Mouse (Mus musculus) hindbrain, embryonic 11.5 days (tissue): ENCODE data around the gene H13. TPM values are rescaled to one million over a fixed set of nuclear protein-coding genes. Genes with fewer than 3 reads are reported as not detected.
A peak's percentile ranks its signal among the peaks of the same experiment; 100 is the strongest.
"Not testable (repeated sequence)": the region's sequence is repeated elsewhere in the genome, so short reads cannot be mapped to it uniquely, and the experiment has no call there.

Experiments
- ATAC-seq: fragments of 200-750 bp; cut with Nextera tagmentation; 2 replicates; pipeline ENCODE4 v1.8.0; 2017; ENCODE audit warnings: mild to moderate bottlenecking, moderate TSS enrichment, moderate library complexity; ENCODE audit not compliant: low FRiP score
- DNase-seq: peaks from one replicate; pipeline ENCODE4 v3.0.0-alpha.2; 2015; ENCODE audit warnings: low spot score
- H3K27ac ChIP-seq: fragments of 300-500 bp; sonication (generic); 2 replicates; pipeline ENCODE4 v1.5.1; 2014; ENCODE audit warnings: mild to moderate bottlenecking, low read depth, low read length
- H3K27me3 ChIP-seq: fragments of 300-500 bp; sonication (generic); 2 replicates; pipeline ENCODE4 v1.6.1; 2014; ENCODE audit warnings: mild to moderate bottlenecking, low read length, moderate library complexity, mixed read lengths; ENCODE audit not compliant: control insufficient read depth, insufficient read depth
- H3K36me3 ChIP-seq: fragments of 300-500 bp; sonication (generic); 2 replicates; pipeline ENCODE4 v1.6.1; 2014; ENCODE audit warnings: mild to moderate bottlenecking, low read length, moderate library complexity, mixed read lengths; ENCODE audit not compliant: control insufficient read depth, insufficient read depth
- H3K4me1 ChIP-seq: fragments of 300-500 bp; sonication (generic); replicated peaks from 2 replicates; pipeline ENCODE4 v1.6.1; 2014; ENCODE audit warnings: low read length, mixed read lengths; ENCODE audit not compliant: control insufficient read depth, insufficient read depth
- H3K4me2 ChIP-seq: fragments of 300-500 bp; sonication (generic); replicated peaks from 2 replicates; pipeline ENCODE4 v1.6.1; 2014; ENCODE audit warnings: mild to moderate bottlenecking, low read depth, low read length
- H3K4me3 ChIP-seq: fragments of 300-500 bp; sonication (generic); 2 replicates; pipeline ENCODE4 v1.5.1; 2014; ENCODE audit warnings: low read depth, low read length
- H3K9ac ChIP-seq: fragments of 300-500 bp; sonication (generic); 2 replicates; pipeline ENCODE4 v1.6.1; 2014; ENCODE audit warnings: low read depth, low read length
- H3K9me3 ChIP-seq: fragments of 300-500 bp; sonication (generic); 2 replicates; pipeline ENCODE4 v1.6.1; 2016; ENCODE audit warnings: low read length; ENCODE audit not compliant: control insufficient read depth
- WGBS: fragments of 180-500 bp; shearing (Covaris S2); extraction: QIAGEN DNeasy Blood & Tissue Kit; methylation state at CpG from one replicate; pipeline ENCODE4 v1.1.7; 2014; 5-methylcytosine and 5-hydroxymethylcytosine counted together
- polyA plus RNA-seq: library from polyadenylated mRNA; unstranded; fragments of >200 nt; fragmentation: Nextera tagmentation; extraction: Ambion mirVana; gene quantifications from 2 replicates; pipeline ENCODE4 v1.2.1, GENCODE M21; 2014

H13 gene
- polyA plus RNA-seq, 1 experiment from 2014 or later: 138 TPM

DNA sequence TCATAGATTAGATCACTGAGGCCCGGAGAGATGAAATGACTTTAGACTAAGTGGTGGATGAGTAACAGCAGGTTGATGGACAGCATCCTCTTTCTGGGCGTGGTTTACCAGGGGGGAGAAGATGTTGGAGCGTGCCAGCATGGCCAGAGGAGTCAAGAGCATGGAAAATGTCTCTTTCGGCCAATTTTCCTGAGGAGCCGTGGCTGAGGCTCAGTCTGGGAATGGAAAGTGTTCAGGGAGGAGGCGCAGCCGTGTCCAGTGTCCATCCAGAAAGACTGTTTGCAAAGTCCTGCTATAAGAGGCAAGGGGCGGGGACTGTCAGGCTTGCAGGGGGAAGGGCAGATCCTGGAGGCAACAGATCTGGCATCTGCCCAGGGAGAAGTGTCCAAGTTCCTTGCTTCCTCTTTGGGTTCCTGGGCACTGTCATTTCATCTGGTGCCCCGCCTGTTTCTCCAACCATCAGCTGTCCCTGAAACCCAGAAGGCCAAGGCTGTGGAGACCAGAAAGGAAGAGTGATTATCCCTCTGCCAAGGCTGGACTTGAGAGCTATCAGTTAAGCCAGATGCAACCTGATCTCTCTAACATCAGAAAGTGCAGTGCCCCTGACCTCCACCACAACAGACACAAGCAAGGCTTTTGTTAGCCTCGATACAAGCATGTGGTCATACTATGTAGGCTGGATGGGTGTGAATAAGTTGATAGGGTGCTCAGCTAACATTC lies 16.2 kb upstream of the H13 start:
- Histone ChIP-seq H3K27ac (no peak overlapping the region), H3K4me2 (no peak overlapping the region), H3K4me1 (0 out of 2 replicates have a peak, but pooled peaks cover 2% of the 10 kb centered on the region), H3K9me3 (no peaks in the 10 kb centered on the region), H3K27me3 (no peaks in the 10 kb centered on the region), H3K9ac (no peak overlapping the region), H3K36me3 (no peaks in the 10 kb centered on the region), H3K4me3 (no peak overlapping the region)
- no peak for ATAC-seq
- no peak for DNase-seq
- WGBS: 74% methylated on average over 10 of the region's 10 CpGs

GRCm38 (mm10) chr2:152653874-152654715 lies 15.2 kb upstream of the H13 start:
- Histone ChIP-seq H3K9ac (no peak overlapping the region), H3K27ac (peak overlapping the region; percentile 60; the same call in 1 of the 2 replicates), H3K27me3 (no peaks in the 10 kb centered on the region), H3K36me3 (no peaks in the 10 kb centered on the region), H3K4me3 (no peak overlapping the region), H3K4me1 (0 out of 2 replicates have a peak, but pooled peaks cover 2% of the 10 kb centered on the region), H3K4me2 (no peak overlapping the region), H3K9me3 (no peaks in the 10 kb centered on the region)
- ATAC-seq (peak; percentile 64), DNase-seq (peak; percentile 47)
- WGBS: 45% methylated on average over 14 of the region's 14 CpGs

GRCm38 (mm10) chr2:152657398-152657797 lies 11.9 kb upstream of the H13 start:
- Histone ChIP-seq H3K4me3 (no peak overlapping the region), H3K4me1 (0 out of 2 replicates have a peak, but pooled peaks cover 2% of the 10 kb centered on the region), H3K27ac (no peak overlapping the region), H3K9ac (no peak overlapping the region), H3K36me3 (no peaks in the 10 kb centered on the region), H3K27me3 (no peaks in the 10 kb centered on the region), H3K4me2 (no peak overlapping the region), H3K9me3 (no peaks in the 10 kb centered on the region)
- ATAC-seq: no peak
- peak; percentile 35 for DNase-seq
- WGBS: 56% methylated on average over 10 of the region's 10 CpGs

GRCm38 (mm10) chr2:152661163-152661562 lies 8.1 kb upstream of the H13 start:
- Histone ChIP-seq H3K4me1 (no peaks in the 10 kb centered on the region), H3K4me3 (no peak overlapping the region), H3K9ac (no peak overlapping the region), H3K9me3 (no peaks in the 10 kb centered on the region), H3K27me3 (no peaks in the 10 kb centered on the region), H3K27ac (no peak overlapping the region), H3K4me2 (no peak overlapping the region), H3K36me3 (no peaks in the 10 kb centered on the region)
- DNase-seq (no peak), ATAC-seq (no peak)
- WGBS: 82% methylated on average over 6 of the region's 6 CpGs

DNA sequence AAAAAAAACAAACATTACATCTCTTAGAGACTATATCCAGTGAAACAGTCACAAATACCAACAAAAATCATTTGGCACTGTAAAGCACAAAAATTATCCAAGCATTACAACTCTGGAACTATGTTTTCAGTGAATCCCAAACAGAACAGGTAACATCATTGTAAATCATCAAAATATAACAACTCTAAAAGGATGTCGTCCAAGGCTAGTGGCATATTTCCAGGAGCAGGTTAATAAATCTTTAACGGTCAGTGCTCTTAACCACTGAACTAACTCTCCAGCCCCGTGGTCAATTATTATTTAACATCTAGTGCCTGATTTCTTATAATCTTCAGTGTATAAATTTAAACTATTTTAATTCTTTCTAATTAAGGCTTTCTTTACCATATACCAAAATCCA lies 3.1 kb upstream of the H13 start:
- H3K27ac ChIP-seq, DNase-seq, H3K9me3 ChIP-seq, H3K27me3 ChIP-seq, H3K4me2 ChIP-seq, H3K4me1 ChIP-seq, H3K9ac ChIP-seq, H3K4me3 ChIP-seq, H3K36me3 ChIP-seq, ATAC-seq: not testable (repeated sequence)
- WGBS: 77% methylated on average over 3 of the region's 3 CpGs

- peak; percentile 72 for DNase-seq
- Histone ChIP-seq H3K36me3 (no peaks in the 10 kb centered on the region), H3K4me3 (peak overlapping the region; percentile 90), H3K4me2 (peak overlapping the region; percentile 76), H3K9ac (peak overlapping the region; percentile 93), H3K9me3 (no peaks in the 10 kb centered on the region), H3K4me1 (peaks cover 10% of the 10 kb centered on the region), H3K27ac (peak overlapping the region; percentile 92), H3K27me3 (no peaks in the 10 kb centered on the region)
- ATAC-seq: peak; percentile 80
- WGBS: 1% methylated on average over 44 of the region's 46 CpGs
These were observed 601 bp downstream of the H13 start for GRCm38 (mm10) chr2:152669639-152670484.

- DNase-seq: peak; percentile 38
- no peak; the same call in 1 of the 2 replicates for ATAC-seq
- WGBS: 59% methylated on average over 9 of the region's 9 CpGs
These were observed 1.9 kb downstream of the H13 start for GRCm38 (mm10) chr2:152670983-152671641.

DNA sequence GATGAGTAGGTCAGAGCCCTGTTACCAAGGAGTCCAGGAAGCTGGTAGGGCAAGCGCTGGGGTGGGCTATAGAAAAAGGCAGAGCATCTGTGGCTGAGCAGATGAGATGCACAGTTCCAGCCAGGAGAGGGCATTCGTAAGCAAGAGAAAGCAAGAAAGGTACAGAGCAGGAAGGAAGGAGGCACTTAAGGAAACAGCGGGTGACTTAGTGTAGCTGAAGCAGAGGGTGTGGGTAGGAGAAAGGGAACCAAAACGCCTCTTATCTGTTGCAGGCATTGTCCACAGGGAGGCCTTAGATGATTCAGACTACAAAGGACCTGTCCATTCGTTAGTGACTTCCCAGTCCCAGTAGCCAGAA lies 2.4 kb downstream of the H13 start:
- no peaks in the 10 kb centered on the region for H3K27me3 ChIP-seq
- WGBS: 48% methylated on average over 5 of the region's 5 CpGs
- DNase-seq: peak; percentile 54
- H3K27ac ChIP-seq: 0 out of 2 replicates have a peak overlapping the region, but pooled peaks have one; percentile 1
- peak overlapping the region; percentile 90 for H3K4me3 ChIP-seq
- peak overlapping the region; percentile 93; the same call in 1 of the 2 replicates for H3K9ac ChIP-seq
- H3K9me3 ChIP-seq: no peaks in the 10 kb centered on the region
- peak overlapping the region; percentile 76 for H3K4me2 ChIP-seq
- peaks cover 10% of the 10 kb centered on the region for H3K4me1 ChIP-seq
- no peak; the same call in 1 of the 2 replicates for ATAC-seq
- no peaks in the 10 kb centered on the region for H3K36me3 ChIP-seq

More at GRCm38 (mm10) chr2:152670983-152671641, 1.9 kb downstream of the H13 start:
- Histone ChIP-seq H3K9ac (peak overlapping the region; percentile 93), H3K9me3 (no peaks in the 10 kb centered on the region), H3K4me1 (peaks cover 10% of the 10 kb centered on the region), H3K4me3 (peak overlapping the region; percentile 90), H3K4me2 (peak overlapping the region; percentile 76), H3K36me3 (no peaks in the 10 kb centered on the region), H3K27ac (0 out of 2 replicates have a peak overlapping the region, but pooled peaks have one; percentile 1), H3K27me3 (no peaks in the 10 kb centered on the region)
